ENCODE assay signal across 8 mouse cellular contexts in the genomic region with DNA sequence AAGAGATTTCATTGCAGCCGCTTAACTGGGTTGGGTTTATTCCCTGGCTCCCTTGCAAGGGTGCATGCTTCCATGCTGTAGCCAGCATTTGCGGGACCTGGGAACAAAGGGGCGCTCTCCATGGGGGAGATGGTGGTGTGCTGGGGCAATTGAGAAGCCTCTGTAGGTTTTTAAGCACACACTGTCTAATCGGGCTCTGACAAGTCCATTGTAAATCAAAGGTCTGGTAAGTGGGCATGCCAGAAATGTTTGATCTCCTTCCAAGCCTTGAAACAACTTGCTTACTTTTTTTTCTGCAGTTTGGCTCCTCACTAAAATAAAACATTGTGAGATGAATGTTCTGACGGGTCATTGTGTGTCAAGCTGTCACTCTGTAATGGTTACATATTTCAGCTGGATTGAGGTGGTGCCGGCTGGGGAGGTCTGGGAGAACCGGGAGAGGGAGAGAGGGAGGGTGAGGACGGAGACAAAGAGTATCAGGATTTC.
A peak's percentile ranks its signal among the peaks of the same experiment; 100 is the strongest.
DNase-seq lines count a peak whose midpoint lies in the region; ATAC-seq lines count a peak whose summit lies in the region.

No protein-coding gene starts in this region.

- H3K4me1 ChIP-seq in heart, embryonic 15.5 days (replicated peaks): peaks cover 20% of the 10 kb centered on the region
- H3K4me1 ChIP-seq in limb, embryonic 10.5 days: peaks cover 60% of the 10 kb centered on the region
- peaks cover 7% of the 10 kb centered on the region; the same call in 1 of the 2 replicates for H3K4me1 ChIP-seq in neural tube, embryonic 11.5 days (ENCODE audit: control insufficient read depth, insufficient read depth, low read length)

- H3K9ac ChIP-seq in heart, embryonic 15.5 days: no peak overlapping the region
- no peak overlapping the region for H3K9ac ChIP-seq in neural tube, embryonic 11.5 days (ENCODE audit: low read length)

- H3K27me3 ChIP-seq in heart, embryonic 15.5 days: no peaks in the 10 kb centered on the region
- H3K27me3 ChIP-seq in limb, embryonic 10.5 days (ENCODE audit: low read depth, poor library complexity, severe bottlenecking): no peaks in the 10 kb centered on the region
- H3K27me3 ChIP-seq in neural tube, embryonic 11.5 days (ENCODE audit: control insufficient read depth, insufficient read depth, low read length): no peaks in the 10 kb centered on the region

- DNase-seq in urinary bladder, postnatal 36 days (ENCODE audit: low spot score in 2 of 2): peak; percentile 4 to 11
- DNase-seq in urinary bladder, postnatal 10 days (ENCODE audit: low spot score): no peak
- DNase-seq in limb, embryonic 10.5 days (ENCODE audit: low spot score): no peak
- peak; percentile 44 for DNase-seq in neural tube, embryonic 11.5 days (ENCODE audit: low spot score)
- no peak for DNase-seq in left cerebral cortex, adult 8-10 months (ENCODE audit: low spot score in 2 of 2)
- DNase-seq in cerebellum, adult 9-11 months: no peak

- H3K4me3 ChIP-seq in heart, embryonic 15.5 days: no peak overlapping the region
- H3K4me3 ChIP-seq in limb, embryonic 10.5 days: no peak overlapping the region
- no peak overlapping the region for H3K4me3 ChIP-seq in neural tube, embryonic 11.5 days (ENCODE audit: low read depth, low read length)

- H3K36me3 ChIP-seq in heart, embryonic 15.5 days: no peaks in the 10 kb centered on the region
- H3K36me3 ChIP-seq in limb, embryonic 10.5 days: no peaks in the 10 kb centered on the region
- H3K36me3 ChIP-seq in neural tube, embryonic 11.5 days (ENCODE audit: control insufficient read depth, insufficient read depth, low read length): no peaks in the 10 kb centered on the region

- peak overlapping the region; percentile 46 for H3K27ac ChIP-seq in heart, embryonic 15.5 days
- peak overlapping the region; percentile 79 for H3K27ac ChIP-seq in limb, embryonic 10.5 days
- H3K27ac ChIP-seq in neural tube, embryonic 11.5 days (ENCODE audit: low read depth, low read length): 0 out of 2 replicates have a peak overlapping the region, but pooled peaks have one; percentile 35

- WGBS in heart, embryonic 15.5 days: 11% methylated on average over 8 of the region's 8 CpGs
- WGBS in limb, embryonic 10.5 days: 8% methylated on average over 8 of the region's 8 CpGs
- 5% methylated on average over 8 of the region's 8 CpGs for WGBS in neural tube, embryonic 11.5 days

- ATAC-seq in heart, embryonic 15.5 days (replicated peaks; ENCODE audit: insufficient number of reproducible peaks, insufficient read depth, low FRiP score, low read depth): peak; percentile 69
- ATAC-seq in neural tube, embryonic 11.5 days (ENCODE audit: insufficient read depth, low FRiP score, low TSS enrichment): no peak; the same call in 1 of the 2 replicates
- no peak for ATAC-seq in megakaryocyte-erythroid progenitor cell, adult 5-6 weeks (replicated peaks; ENCODE audit: low FRiP score, low TSS enrichment, poor library complexity, severe bottlenecking)

- peak overlapping the region; percentile 8 for H3K4me2 ChIP-seq in heart, embryonic 15.5 days
- H3K4me2 ChIP-seq in neural tube, embryonic 11.5 days (ENCODE audit: low read depth): no peak overlapping the region

- H3K9me3 ChIP-seq in heart, embryonic 15.5 days (replicated peaks): no peaks in the 10 kb centered on the region
- H3K9me3 ChIP-seq in limb, embryonic 10.5 days (replicated peaks): no peaks in the 10 kb centered on the region
- no peaks in the 10 kb centered on the region for H3K9me3 ChIP-seq in neural tube, embryonic 11.5 days (ENCODE audit: control insufficient read depth, low read length)

Comparison
In these comparisons a context has a peak if more than half of its experiments do, and no peak if none do; other contexts are left out.
1. DNase-seq: peak in urinary bladder, postnatal 36 days (2 of 2) and neural tube, embryonic 11.5 days (single experiment); none in urinary bladder, postnatal 10 days (single experiment), limb, embryonic 10.5 days (single experiment), left cerebral cortex, adult 8-10 months (0 of 2) and cerebellum, adult 9-11 months (single experiment).
2. Peak in every context shown above with its lines, with median percentiles within 50 percentile points of each other: H3K27ac ChIP-seq.